Mouse (Mus musculus): ENCODE measurements around the gene Gm4302. TPM values are rescaled to one million over a fixed set of nuclear protein-coding genes. Genes with fewer than 3 reads are reported as not detected.

Gm4302 gene
- polyA plus RNA-seq, 1 experiment: not detected

Other genes with a start within 250 kb of the Gm4302 start
- not detected in 2 replicates for gene Gm4301, start 5.2 kb upstream of the Gm4302 start, polyA plus RNA-seq (2012; rRNA removed)
- gene Gm4303, start 5.1 kb downstream of the Gm4302 start, polyA plus RNA-seq (2012; rRNA removed): not detected in 2 replicates
- gene Gm4305, start 10.3 kb downstream of the Gm4302 start, polyA plus RNA-seq (2012; rRNA removed): not detected in 2 replicates
- gene Gm4307, start 20.5 kb downstream of the Gm4302 start, polyA plus RNA-seq (2012; rRNA removed): not detected in 2 replicates
- not detected in 2 replicates for gene Gm4312, start 41.7 kb downstream of the Gm4302 start, polyA plus RNA-seq (2012; rRNA removed)
- gene Tmtc3, start 146.5 kb downstream of the Gm4302 start, polyA plus RNA-seq (2012; rRNA removed): 1.6 and 1.8 TPM in 2 replicates
- 0.09 and 0.13 TPM in 2 replicates for gene Cep290, start 146.7 kb downstream of the Gm4302 start, polyA plus RNA-seq (2012; rRNA removed)
- gene 4930430F08Rik, start 249.6 kb downstream of the Gm4302 start, polyA plus RNA-seq (2012; rRNA removed): 4.9 and 5.0 TPM in 2 replicates
- gene 1700017N19Rik, start 249.6 kb downstream of the Gm4302 start, polyA plus RNA-seq (2012; rRNA removed): not detected in 2 replicates